Mouse (Mus musculus) cerebellum, adult 9-10 months (tissue): ENCODE results near the gene Trim63.

Experiments
- DNase-seq: peaks from one replicate; pipeline ENCODE4 v3.0.0; 2022

Trim63 gene

GRCm38 (mm10) chr4:134371316-134371855 lies 56.5 kb downstream of the Trim63 start:
- peak; percentile 49 for DNase-seq

DNA sequence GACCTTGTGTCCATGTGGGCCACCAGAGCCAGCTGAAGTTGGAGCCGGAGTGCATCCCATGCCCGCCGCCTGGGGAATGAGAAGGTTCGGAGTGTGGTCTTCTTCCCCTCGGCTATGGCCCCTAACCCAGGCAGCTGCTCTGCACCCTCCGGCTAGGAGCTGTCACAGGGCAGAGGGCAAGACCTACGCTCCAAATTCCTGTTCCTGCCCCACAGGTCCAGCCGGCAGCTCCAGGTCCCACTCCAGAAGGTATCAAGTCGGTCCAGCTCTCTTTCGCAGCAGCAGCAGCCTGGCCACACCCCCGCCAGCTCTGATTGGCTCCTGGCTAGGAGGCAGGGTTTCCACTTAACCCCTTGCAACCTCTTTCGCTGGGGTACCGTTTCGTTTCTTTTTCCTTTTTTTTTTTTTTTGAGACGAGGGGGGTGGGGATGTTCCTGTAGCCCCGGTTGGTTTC lies 57.4 kb downstream of the Trim63 start:
- DNase-seq, result peak; percentile 87

DNA sequence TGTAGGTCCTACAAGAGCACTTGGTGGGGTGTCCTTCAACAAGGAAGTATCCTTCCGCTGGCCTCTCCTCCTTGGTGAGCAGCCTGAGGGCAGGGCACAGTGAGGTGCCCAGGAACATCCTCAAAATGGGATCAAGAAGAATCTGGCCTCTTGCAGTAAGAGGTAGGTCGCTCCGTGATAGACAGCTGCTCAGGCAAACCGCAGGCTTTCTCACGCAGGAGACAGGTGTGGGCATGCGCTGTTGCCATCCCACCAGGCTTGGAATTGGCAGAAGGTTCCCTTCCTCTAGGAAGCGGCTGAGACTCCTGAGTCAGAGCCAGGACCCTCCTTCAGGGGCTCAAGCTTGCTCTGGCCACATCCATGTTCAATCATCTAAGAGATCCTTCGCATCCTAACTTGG lies 58.4 kb downstream of the Trim63 start:
- DNase-seq, result no peak

DNA sequence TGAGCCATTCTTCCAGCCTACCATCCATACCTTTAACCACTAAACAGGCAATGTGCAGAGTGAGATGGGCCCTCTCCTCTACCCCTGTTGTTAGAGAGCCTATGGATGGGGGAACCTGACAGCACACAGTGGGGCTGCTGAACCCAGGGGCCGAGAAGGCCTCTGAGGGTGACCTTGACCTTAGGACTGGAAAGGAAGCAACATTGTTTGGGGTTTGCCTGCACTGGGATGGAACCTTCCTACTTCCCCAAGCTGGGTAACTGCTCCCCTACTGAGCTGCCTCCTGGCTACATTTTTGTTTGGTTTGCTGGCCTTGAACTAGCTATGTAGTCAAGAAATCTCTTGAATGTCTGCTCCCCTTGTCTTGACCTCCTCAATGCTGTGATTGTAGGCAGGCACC lies 59.4 kb downstream of the Trim63 start:
- DNase-seq, result no peak

- DNase-seq, result no peak
Observed at GRCm38 (mm10) chr4:134378089-134378615, 63.2 kb downstream of the Trim63 start.
